Comparison of ENCODE assay signal across 34 mouse cellular contexts in the genomic region with DNA sequence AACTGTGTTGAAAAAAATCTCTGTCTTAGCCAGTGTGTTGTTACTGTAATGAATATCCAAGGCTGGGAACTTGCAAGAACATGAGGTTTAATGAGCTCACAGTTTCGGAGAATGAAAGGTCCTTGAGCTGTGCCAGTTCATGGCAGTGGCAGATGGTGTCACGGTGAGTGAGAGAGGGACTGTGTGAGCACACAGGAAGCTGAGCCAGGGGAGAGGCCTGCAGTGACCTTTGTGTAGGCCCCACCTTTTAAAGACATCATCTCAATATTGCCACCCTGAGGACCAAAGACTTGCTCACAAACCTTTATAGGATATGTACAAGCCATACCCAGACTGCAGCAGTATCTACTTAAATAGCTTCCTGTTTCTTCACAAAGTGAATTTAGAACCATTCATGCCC.
"Had no signal": no experiment of that assay in that cellular context is flagged by ENCODE, and none has a peak within 500 bp of the region (broad histone marks: within the 10 kb centered on the region; RNA-seq: fewer than 3 reads in every experiment).

No protein-coding gene starts in this region.

- H3K9me3 ChIP-seq: heart, embryonic 15.5 days; hindbrain, embryonic 10.5 days; hindbrain, embryonic 12.5 days; hindbrain, embryonic 13.5 days; hindbrain, embryonic 15.5 days; intestine, embryonic 15.5 days; kidney, embryonic 15.5 days had no signal

- H3K9ac ChIP-seq: heart, embryonic 12.5 days; heart, embryonic 13.5 days; heart, embryonic 15.5 days; hindbrain, embryonic 12.5 days; hindbrain, embryonic 13.5 days; hindbrain, embryonic 14.5 days; hindbrain, embryonic 15.5 days; intestine, embryonic 15.5 days; kidney, embryonic 15.5 days had no signal

- H3K4me3 ChIP-seq: heart, embryonic 12.5 days; heart, embryonic 13.5 days; heart, embryonic 15.5 days; hindbrain, embryonic 10.5 days; hindbrain, embryonic 12.5 days; hindbrain, embryonic 13.5 days; hindbrain, embryonic 15.5 days; intestine, embryonic 15.5 days; kidney, embryonic 15.5 days; layer of hippocampus, adult 2 months; left cerebral cortex, adult 2 months had no signal

- H3K4me1 ChIP-seq: intestine, embryonic 15.5 days had no signal

- H3K4me2 ChIP-seq: heart, embryonic 12.5 days; heart, embryonic 13.5 days; heart, embryonic 15.5 days; hindbrain, embryonic 12.5 days; hindbrain, embryonic 13.5 days; hindbrain, embryonic 14.5 days; hindbrain, embryonic 15.5 days; intestine, embryonic 15.5 days; kidney, embryonic 15.5 days had no signal

- H3K27me3 ChIP-seq: heart, embryonic 12.5 days; heart, embryonic 13.5 days; hindbrain, embryonic 12.5 days; hindbrain, embryonic 13.5 days; hindbrain, embryonic 15.5 days; intestine, embryonic 15.5 days; kidney, embryonic 15.5 days had no signal

- ATAC-seq: hindbrain, embryonic 16.5 days; hindbrain, postnatal 0 days; inflammation-experienced regulatory T-cells, adult 6 months; intestine, embryonic 15.5 days; intestine, embryonic 16.5 days; intestine, postnatal 0 days had no signal

- H3K27ac ChIP-seq: heart, embryonic 13.5 days; heart, embryonic 15.5 days; hindbrain, embryonic 10.5 days; hindbrain, embryonic 12.5 days; hindbrain, embryonic 13.5 days; hindbrain, embryonic 14.5 days; hindbrain, embryonic 15.5 days; hindbrain, postnatal 0 days; intestine, embryonic 15.5 days; kidney, embryonic 15.5 days; kidney, postnatal 0 days; layer of hippocampus, adult 2 months; left cerebral cortex, adult 2 months had no signal

- H3K36me3 ChIP-seq: heart, embryonic 13.5 days; heart, embryonic 15.5 days; hindbrain, embryonic 10.5 days; hindbrain, embryonic 12.5 days; hindbrain, embryonic 13.5 days; hindbrain, embryonic 15.5 days; intestine, embryonic 15.5 days; kidney, embryonic 15.5 days had no signal

- DNase-seq: heart, postnatal 10 days; heart, postnatal 14 days; heart, postnatal 36 days; heart, postnatal 4 days; kidney, adult 11 months; kidney, adult 18-20 months; kidney, adult 2 months; kidney, adult 8-10 months; kidney, adult 9 months; kidney, postnatal 10 days; kidney, postnatal 14 days; kidney, postnatal 25 days; kidney, postnatal 36 days; kidney, postnatal 4 days; layer of hippocampus, adult 9-11 months; layer of hippocampus, postnatal 36 days had no signal
